Mouse (Mus musculus) liver, embryonic 15.5 days (tissue): ENCODE results near the gene Mov10. TPM values are rescaled to one million over a fixed set of nuclear protein-coding genes. Genes with fewer than 3 reads are reported as not detected.

Experiments
- ATAC-seq: fragments of 200-750 bp; cut with Nextera tagmentation; 2 replicates; pipeline ENCODE4 v1.8.0; 2017; ENCODE audit warnings: moderate number of reproducible peaks, mild to moderate bottlenecking, moderate library complexity; ENCODE audit not compliant: insufficient read depth
- H3K27ac ChIP-seq: fragments of 300-500 bp; sonication (generic); replicated peaks from 2 replicates; pipeline ENCODE4 v1.5.1; 2015; ENCODE audit warnings: mild to moderate bottlenecking, inconsistent platforms
- H3K27me3 ChIP-seq: fragments of 300-500 bp; sonication (generic); 2 replicates; pipeline ENCODE4 v1.6.1; 2015; ENCODE audit warnings: mild to moderate bottlenecking, inconsistent platforms
- H3K36me3 ChIP-seq: fragments of 300-500 bp; sonication (generic); replicated peaks from 2 replicates; pipeline ENCODE4 v1.6.1; 2015; ENCODE audit warnings: moderate library complexity, mild to moderate bottlenecking, inconsistent platforms
- H3K4me1 ChIP-seq: fragments of 300-500 bp; sonication (generic); replicated peaks from 2 replicates; pipeline ENCODE4 v1.6.1; 2015; ENCODE audit warnings: inconsistent platforms
- H3K4me2 ChIP-seq: fragments of 300-500 bp; sonication (generic); 2 replicates; pipeline ENCODE4 v1.6.1; 2015; ENCODE audit warnings: moderate library complexity, mild to moderate bottlenecking, inconsistent platforms
- H3K4me3 ChIP-seq: fragments of 300-500 bp; sonication (generic); replicated peaks from 2 replicates; pipeline ENCODE4 v1.5.1; 2015; ENCODE audit warnings: mild to moderate bottlenecking, inconsistent platforms
- H3K9ac ChIP-seq: fragments of 300-500 bp; sonication (generic); 2 replicates; pipeline ENCODE4 v1.6.1; 2015; ENCODE audit warnings: moderate library complexity, mild to moderate bottlenecking, inconsistent platforms
- H3K9me3 ChIP-seq: fragments of 300-500 bp; sonication (generic); replicated peaks from 2 replicates; pipeline ENCODE4 v1.6.1; 2016; ENCODE audit warnings: inconsistent platforms
- WGBS: fragments of 180-500 bp; shearing (Covaris S2); methylation state at CpG from one replicate; pipeline ENCODE4 v1.1.7; 2015; ENCODE audit warnings: mixed read lengths; ENCODE audit not compliant: insufficient replicate concordance; 5-methylcytosine and 5-hydroxymethylcytosine counted together
- polyA plus RNA-seq: library from polyadenylated mRNA; unstranded; fragments of >200 nt; fragmentation: Nextera tagmentation; extraction: Ambion mirVana; gene quantifications from 2 replicates; pipeline ENCODE4 v1.2.1, GENCODE M21; 2015

Gene Mov10
- polyA plus RNA-seq, 1 experiment from 2014 or later = 27.6 TPM

- Histone ChIP-seq H3K27ac (no peak within 1 kb of the TSS), H3K36me3 (no peaks in the 10 kb centered on the region), H3K9ac (peak within 1 kb of the TSS; percentile 27; the same call in 1 of the 2 replicates), H3K4me2 (peak within 1 kb of the TSS; percentile 76), H3K27me3 (peaks cover 100% of the 10 kb centered on the region), H3K9me3 (no peaks in the 10 kb centered on the region), H3K4me1 (peaks cover 27% of the 10 kb centered on the region), H3K4me3 (peak within 1 kb of the TSS; percentile 52)
- WGBS = 2% methylated on average over 56 of the region's 56 CpGs
- ATAC-seq = peak; percentile 49
Observed at GRCm38 (mm10) chr3:104780561-104781420, 37.6 kb downstream of the Mov10 start, which contains the start of gene Ppm1j. Ppm1j (plus strand) TSS chr3:104781056.

GRCm38 (mm10) chr3:104779949-104780348 lies 38.4 kb downstream of the Mov10 start:
- peaks cover 27% of the 10 kb centered on the region for H3K4me1 ChIP-seq
- H3K4me2 ChIP-seq = no peak overlapping the region
- H3K9ac ChIP-seq = no peak overlapping the region
- no peaks in the 10 kb centered on the region for H3K9me3 ChIP-seq
- H3K4me3 ChIP-seq = no peak overlapping the region
- no peaks in the 10 kb centered on the region for H3K36me3 ChIP-seq
- ATAC-seq = no peak
- H3K27me3 ChIP-seq = peaks cover 98% of the 10 kb centered on the region
- 2% methylated on average over 7 of the region's 7 CpGs for WGBS
- no peak overlapping the region for H3K27ac ChIP-seq

GRCm38 (mm10) chr3:104777342-104777741 lies 41.0 kb downstream of the Mov10 start:
- Histone ChIP-seq H3K9ac (no peak overlapping the region), H3K4me1 (peaks cover 26% of the 10 kb centered on the region), H3K27me3 (peaks cover 89% of the 10 kb centered on the region), H3K4me2 (peak overlapping the region; percentile 29; the same call in 1 of the 2 replicates), H3K9me3 (no peaks in the 10 kb centered on the region), H3K27ac (no peak overlapping the region), H3K4me3 (0 out of 2 replicates have a peak overlapping the region, but pooled peaks have one; percentile 5), H3K36me3 (no peaks in the 10 kb centered on the region)
- no peak for ATAC-seq
- 3% methylated on average over 20 of the region's 20 CpGs for WGBS

GRCm38 (mm10) chr3:104773301-104773700 lies 45.1 kb downstream of the Mov10 start:
- 60% methylated on average over 7 of the region's 7 CpGs for WGBS
- Histone ChIP-seq H3K27ac (no peak overlapping the region), H3K9ac (no peak overlapping the region), H3K4me3 (no peak overlapping the region), H3K4me1 (peaks cover 16% of the 10 kb centered on the region), H3K36me3 (no peaks in the 10 kb centered on the region), H3K4me2 (no peak overlapping the region), H3K27me3 (peaks cover 55% of the 10 kb centered on the region), H3K9me3 (no peaks in the 10 kb centered on the region)
- no peak for ATAC-seq

GRCm38 (mm10) chr3:104771460-104771859 lies 46.9 kb downstream of the Mov10 start:
- Histone ChIP-seq H3K4me2 (no peak overlapping the region), H3K4me3 (no peak overlapping the region), H3K36me3 (no peaks in the 10 kb centered on the region), H3K9me3 (no peaks in the 10 kb centered on the region), H3K4me1 (peaks cover 9% of the 10 kb centered on the region), H3K27ac (no peak overlapping the region), H3K9ac (no peak overlapping the region), H3K27me3 (peaks cover 36% of the 10 kb centered on the region)
- no peak for ATAC-seq
- WGBS = 28% methylated on average over 6 of the region's 6 CpGs

GRCm38 (mm10) chr3:104770918-104771317 lies 47.4 kb downstream of the Mov10 start:
- 73% methylated on average over 3 of the region's 3 CpGs for WGBS
- H3K9ac ChIP-seq = no peak overlapping the region

GRCm38 (mm10) chr3:104770035-104770434 lies 48.3 kb downstream of the Mov10 start:
- 54% methylated on average over 10 of the region's 10 CpGs for WGBS
- peaks cover 9% of the 10 kb centered on the region for H3K4me1 ChIP-seq
- no peak for ATAC-seq
- no peak overlapping the region for H3K4me3 ChIP-seq
- no peaks in the 10 kb centered on the region for H3K9me3 ChIP-seq
- H3K36me3 ChIP-seq = no peaks in the 10 kb centered on the region
- no peak overlapping the region for H3K4me2 ChIP-seq
- H3K27me3 ChIP-seq = peaks cover 24% of the 10 kb centered on the region
- H3K27ac ChIP-seq = no peak overlapping the region
- H3K9ac ChIP-seq = no peak overlapping the region

More at GRCm38 (mm10) chr3:104770918-104771317, 47.4 kb downstream of the Mov10 start:
- no peak overlapping the region for H3K4me2 ChIP-seq
- ATAC-seq = no peak
- no peak overlapping the region for H3K4me3 ChIP-seq
- no peak overlapping the region for H3K27ac ChIP-seq
- no peaks in the 10 kb centered on the region for H3K9me3 ChIP-seq
- H3K36me3 ChIP-seq = no peaks in the 10 kb centered on the region
- H3K27me3 ChIP-seq = peaks cover 31% of the 10 kb centered on the region
- H3K4me1 ChIP-seq = peaks cover 9% of the 10 kb centered on the region

- 34% methylated on average over 3 of the region's 3 CpGs for WGBS
- peak; percentile 45 for ATAC-seq
- peaks cover 18% of the 10 kb centered on the region for H3K27me3 ChIP-seq
Observed at GRCm38 (mm10) chr3:104769135-104769534, 49.2 kb downstream of the Mov10 start.

GRCm38 (mm10) chr3:104767716-104768115 lies 50.6 kb downstream of the Mov10 start:
- Histone ChIP-seq H3K4me3 (no peak overlapping the region), H3K4me2 (no peak overlapping the region), H3K27me3 (peaks cover 8% of the 10 kb centered on the region), H3K36me3 (no peaks in the 10 kb centered on the region), H3K4me1 (peaks cover 21% of the 10 kb centered on the region), H3K27ac (no peak overlapping the region), H3K9ac (no peak overlapping the region), H3K9me3 (no peaks in the 10 kb centered on the region)
- WGBS = 53% methylated on average over 4 of the region's 4 CpGs
- ATAC-seq = no peak

More at GRCm38 (mm10) chr3:104769135-104769534, 49.2 kb downstream of the Mov10 start:
- H3K4me1 ChIP-seq = peaks cover 9% of the 10 kb centered on the region
- H3K9me3 ChIP-seq = no peaks in the 10 kb centered on the region
- no peak overlapping the region for H3K9ac ChIP-seq
- H3K4me2 ChIP-seq = no peak overlapping the region
- H3K27ac ChIP-seq = no peak overlapping the region
- H3K36me3 ChIP-seq = no peaks in the 10 kb centered on the region
- H3K4me3 ChIP-seq = no peak overlapping the region

- peaks cover 4% of the 10 kb centered on the region for H3K27me3 ChIP-seq
Observed at GRCm38 (mm10) chr3:104767141-104767540, 51.2 kb downstream of the Mov10 start.

GRCm38 (mm10) chr3:104765021-104765420 lies 53.3 kb downstream of the Mov10 start:
- WGBS = 10% methylated on average over 4 of the region's 4 CpGs
- Histone ChIP-seq H3K4me3 (no peak overlapping the region), H3K36me3 (no peaks in the 10 kb centered on the region), H3K4me2 (no peak overlapping the region), H3K9ac (no peak overlapping the region), H3K9me3 (no peaks in the 10 kb centered on the region), H3K4me1 (peaks cover 35% of the 10 kb centered on the region), H3K27me3 (peaks cover 4% of the 10 kb centered on the region; the same call in 1 of the 2 replicates), H3K27ac (no peak overlapping the region)
- ATAC-seq = no peak

More at GRCm38 (mm10) chr3:104767141-104767540, 51.2 kb downstream of the Mov10 start:
- Histone ChIP-seq H3K36me3 (no peaks in the 10 kb centered on the region), H3K4me3 (no peak overlapping the region), H3K4me2 (no peak overlapping the region), H3K4me1 (peaks cover 24% of the 10 kb centered on the region), H3K9me3 (no peaks in the 10 kb centered on the region), H3K27ac (no peak overlapping the region), H3K9ac (no peak overlapping the region)
- WGBS = 42% methylated on average over 2 of the region's 2 CpGs
- no peak for ATAC-seq
